Mouse (Mus musculus): ENCODE results near the gene Plod2.

Gene Plod2

GRCm38 (mm10) chr9:92555006-92555958 lies 13.3 kb downstream of the Plod2 start:
- no peak for DNase-seq (ENCODE audit: low spot score in 2 of 2)

DNA sequence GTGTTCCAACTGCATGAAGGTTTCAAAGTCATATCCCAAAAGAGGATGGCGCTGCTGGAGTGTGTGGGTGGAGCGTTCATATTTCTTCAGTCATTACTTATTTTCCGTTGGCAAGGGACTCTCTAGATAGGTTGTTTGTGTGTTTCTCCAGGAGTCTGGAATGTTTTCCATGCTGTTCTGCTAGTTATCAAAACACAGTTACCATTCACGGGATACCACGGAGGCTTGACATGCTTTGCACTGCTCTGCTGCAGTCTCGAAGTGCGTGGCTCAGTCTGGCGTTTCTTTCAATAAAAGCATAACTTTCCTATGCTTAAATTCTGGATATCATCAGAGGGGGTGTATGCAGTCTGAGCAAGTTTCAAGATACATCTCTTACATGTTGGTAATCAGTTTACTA lies 17.7 kb downstream of the Plod2 start:
- no peak for DNase-seq (ENCODE audit: low spot score in 2 of 2)

- DNase-seq (ENCODE audit: low spot score in 2 of 2), result no peak
These were observed 19.0 kb downstream of the Plod2 start for GRCm38 (mm10) chr9:92560840-92561547.

GRCm38 (mm10) chr9:92562416-92562815 lies 20.4 kb downstream of the Plod2 start:
- DNase-seq (ENCODE audit: low spot score in 2 of 2), result no peak

GRCm38 (mm10) chr9:92563306-92563705 lies 21.3 kb downstream of the Plod2 start:
- DNase-seq (ENCODE audit: low spot score in 2 of 2), result no peak

DNA sequence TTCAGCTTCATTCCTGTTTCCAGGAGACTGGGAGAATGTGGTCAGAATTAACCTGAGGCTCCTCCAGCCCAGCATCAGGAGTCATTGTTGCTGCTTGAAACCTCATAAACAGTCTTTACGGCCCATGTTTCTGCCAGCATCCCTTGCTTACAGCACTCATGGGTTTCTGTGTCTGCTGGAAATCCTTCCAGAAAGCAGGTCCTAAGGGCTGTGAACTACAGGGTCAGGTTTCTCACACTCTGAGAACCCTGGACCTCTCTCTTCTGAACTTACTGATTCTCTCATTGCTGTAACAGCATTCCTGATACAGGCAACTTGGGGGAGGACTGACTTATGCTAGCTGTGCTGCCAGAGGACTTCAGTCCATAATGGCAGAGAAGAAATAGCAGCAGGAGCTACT lies 22.4 kb downstream of the Plod2 start:
- DNase-seq (ENCODE audit: low spot score in 2 of 2), result no peak

GRCm38 (mm10) chr9:92566234-92566633 lies 24.2 kb downstream of the Plod2 start:
- DNase-seq (ENCODE audit: low spot score in 2 of 2), result no peak

- DNase-seq (ENCODE audit: low spot score in 2 of 2), result no peak
These were observed 25.5 kb downstream of the Plod2 start for GRCm38 (mm10) chr9:92567474-92567873.

- DNase-seq (ENCODE audit: low spot score in 2 of 2), result no peak
These were observed 26.8 kb downstream of the Plod2 start for GRCm38 (mm10) chr9:92568798-92569197.

- DNase-seq (ENCODE audit: low spot score in 2 of 2), result no peak
These were observed 30.5 kb downstream of the Plod2 start for GRCm38 (mm10) chr9:92572376-92573108.

DNA sequence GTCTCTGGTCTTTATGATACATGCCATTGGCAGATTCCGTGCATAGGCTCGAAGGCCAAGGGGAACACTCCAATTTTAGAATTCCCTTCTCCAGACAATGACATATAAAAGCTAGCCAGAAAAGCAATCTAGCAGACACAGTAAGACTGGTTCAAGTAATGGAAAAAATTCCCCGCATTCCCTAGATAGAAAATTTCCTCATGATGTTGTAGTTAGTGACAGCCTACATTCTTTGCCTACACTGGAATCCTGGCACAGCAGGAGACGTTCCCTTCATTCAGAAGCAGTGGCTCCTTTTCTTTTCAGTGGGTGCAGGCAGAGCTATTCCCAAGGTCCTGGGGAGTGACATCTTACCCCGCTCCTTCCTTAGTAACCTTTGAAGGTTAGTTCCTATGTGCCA lies 41.9 kb downstream of the Plod2 start:
- no peak for DNase-seq (ENCODE audit: low spot score in 2 of 2)

- no peak for DNase-seq (ENCODE audit: low spot score in 2 of 2)
These were observed 44.0 kb downstream of the Plod2 start for GRCm38 (mm10) chr9:92586025-92586424.

GRCm38 (mm10) chr9:92587391-92587790 lies 45.4 kb downstream of the Plod2 start:
- no peak for DNase-seq (ENCODE audit: low spot score in 2 of 2)

DNA sequence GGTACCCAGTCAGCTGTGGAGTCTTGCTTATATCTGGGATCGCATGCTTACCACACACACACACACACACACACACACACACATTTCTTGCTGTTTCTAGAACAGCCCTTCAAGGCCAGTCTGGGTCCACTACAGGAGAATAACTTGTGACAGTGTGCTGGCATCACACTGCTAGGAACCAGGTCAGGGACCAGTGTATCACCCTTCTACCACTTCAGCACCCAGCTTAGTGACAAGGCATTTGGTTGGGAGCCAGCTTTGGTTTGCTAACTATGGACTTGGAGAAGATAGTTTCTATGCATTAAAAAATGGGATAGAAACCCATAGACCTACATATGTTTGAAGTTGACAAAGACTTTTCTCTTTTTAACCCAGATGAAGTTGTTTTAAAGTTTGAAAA lies 46.2 kb downstream of the Plod2 start:
- no peak for DNase-seq (ENCODE audit: low spot score in 2 of 2)

- DNase-seq (ENCODE audit: low spot score in 2 of 2), result no peak
These were observed 47.0 kb downstream of the Plod2 start for GRCm38 (mm10) chr9:92589021-92589420.

DNA sequence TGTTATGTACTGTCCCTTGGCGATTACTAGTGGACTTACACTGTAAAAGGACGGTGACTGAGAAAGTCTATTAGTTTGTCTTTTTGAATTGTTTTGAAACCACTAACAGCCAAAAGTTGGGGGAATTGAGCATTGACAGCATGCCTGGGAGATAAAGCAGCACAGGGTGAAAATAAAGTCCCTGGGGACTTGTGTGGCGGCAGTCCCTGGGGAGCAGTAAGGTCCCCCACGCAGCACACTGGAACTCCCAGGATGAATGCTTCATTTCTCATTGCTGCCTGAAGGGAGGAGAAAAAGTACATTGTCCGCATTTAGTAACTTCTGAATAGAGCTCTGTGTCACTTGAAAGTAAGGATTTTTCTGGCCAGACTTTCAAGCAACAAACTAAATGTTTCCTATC lies 49.5 kb downstream of the Plod2 start:
- DNase-seq (ENCODE audit: low spot score in 2 of 2), result no peak

GRCm38 (mm10) chr9:92592757-92593156 lies 50.7 kb downstream of the Plod2 start:
- DNase-seq (ENCODE audit: low spot score in 2 of 2), result no peak

GRCm38 (mm10) chr9:92594491-92594890 lies 52.5 kb downstream of the Plod2 start:
- no peak for DNase-seq (ENCODE audit: low spot score in 2 of 2)

- DNase-seq (ENCODE audit: low spot score in 2 of 2), result no peak
These were observed 53.3 kb downstream of the Plod2 start for GRCm38 (mm10) chr9:92595296-92595695.

- DNase-seq (ENCODE audit: low spot score in 2 of 2), result no peak
These were observed 55.0 kb downstream of the Plod2 start for GRCm38 (mm10) chr9:92596916-92597547.

DNA sequence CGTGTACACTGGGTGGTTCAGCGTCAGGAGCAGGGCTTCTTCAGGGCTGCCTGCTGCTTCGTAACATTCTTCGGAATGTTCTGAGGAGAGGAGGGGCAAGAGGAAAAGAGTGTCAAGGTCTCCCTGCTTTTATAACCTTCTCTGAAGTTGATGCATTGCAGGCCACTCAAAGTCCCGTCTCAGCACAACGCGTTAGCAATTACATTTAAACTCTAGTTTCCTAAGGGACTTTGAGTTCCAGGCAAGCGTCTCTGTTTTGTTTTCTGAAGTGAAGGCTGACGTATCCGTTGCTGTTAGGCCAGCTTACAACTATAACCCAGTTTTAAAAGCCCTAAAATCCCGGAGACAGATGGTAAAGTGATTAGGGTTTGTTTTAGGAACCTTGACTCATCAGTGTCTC lies 55.8 kb downstream of the Plod2 start:
- no peak for DNase-seq (ENCODE audit: low spot score in 2 of 2)
